Mouse (Mus musculus): Measurements from ENCODE around the gene Slc9b2.

GRCm38 (mm10) chr3:135375836-135376235, 68.3 kb downstream of the Slc9b2 start:
- no peak for TF ChIP-seq CTCF (IDR thresholded peaks at IDR 0.05; ENCODE audit: borderline replicate concordance, insufficient read depth, low read depth, low read length)
- no peak for TF ChIP-seq POLR2A (IDR thresholded peaks at IDR 0.05; ENCODE audit: borderline replicate concordance, insufficient read depth, low read length)

Data from cerebellum, adult 2 months (tissue).